Mouse (Mus musculus): ENCODE results near the gene Epb41. TPM values are rescaled to one million over a fixed set of nuclear protein-coding genes. Genes with fewer than 3 reads are reported as not detected.

The Epb41 gene
- polyA plus RNA-seq, 1 experiment, result 94.1 TPM

GRCm38 (mm10) chr4:131924096-131924810 is 150.9 kb downstream of the Epb41 start:
- DNase-seq (ENCODE audit: low read depth in 1 of 2, low spot score in 2 of 2), result no peak

GRCm38 (mm10) chr4:131922404-131922803 is 152.7 kb downstream of the Epb41 start:
- peaks cover 25% of the 10 kb centered on the region for H3K27me3 ChIP-seq (ENCODE audit: control insufficient read depth, insufficient read depth, low read length)
- no peak for TF ChIP-seq CTCF (IDR thresholded peaks at IDR 0.05; ENCODE audit: extremely low read depth, insufficient read depth, insufficient read length, insufficient replicate concordance)
- TF ChIP-seq POLR2A (IDR thresholded peaks at IDR 0.05; ENCODE audit: low read depth, low read length), result no peak
- DNase-seq (ENCODE audit: low read depth in 1 of 2, low spot score in 2 of 2), result no peak
- WGBS, result 75% methylated on average over 15 of the region's 15 CpGs
- H3K4me1 ChIP-seq (ENCODE audit: control insufficient read depth, insufficient read depth, insufficient read length), result peaks cover 7% of the 10 kb centered on the region; the same call in 1 of the 2 replicates
- no peak overlapping the region for H3K4me3 ChIP-seq (ENCODE audit: extremely low read depth, insufficient read depth, insufficient read length)
- H3K36me3 ChIP-seq (ENCODE audit: control insufficient read depth, insufficient read depth, low read length), result peaks cover 37% of the 10 kb centered on the region
- H3K27ac ChIP-seq (ENCODE audit: insufficient read depth, low read length), result no peak overlapping the region

More at GRCm38 (mm10) chr4:131924096-131924810, 150.9 kb downstream of the Epb41 start:
- Histone ChIP-seq H3K27me3 (ENCODE audit: control insufficient read depth, insufficient read depth, low read length) (peaks cover 25% of the 10 kb centered on the region), H3K4me3 (ENCODE audit: extremely low read depth, insufficient read depth, insufficient read length) (no peak overlapping the region), H3K27ac (ENCODE audit: insufficient read depth, low read length) (no peak overlapping the region), H3K36me3 (ENCODE audit: control insufficient read depth, insufficient read depth, low read length) (peaks cover 43% of the 10 kb centered on the region), H3K4me1 (ENCODE audit: control insufficient read depth, insufficient read depth, insufficient read length) (peaks cover 7% of the 10 kb centered on the region; the same call in 1 of the 2 replicates)
- WGBS, result 89% methylated on average over 6 of the region's 6 CpGs
- TF ChIP-seq CTCF (IDR thresholded peaks at IDR 0.05; ENCODE audit: extremely low read depth, insufficient read depth, insufficient read length, insufficient replicate concordance), result no peak
- no peak for TF ChIP-seq POLR2A (IDR thresholded peaks at IDR 0.05; ENCODE audit: low read depth, low read length)

GRCm38 (mm10) chr4:131921461-131922346 is 153.4 kb downstream of the Epb41 start, which contains the start of gene Tmem200b:
Tmem200b (plus strand) TSS chr4:131921771.
- Histone ChIP-seq H3K4me1 (ENCODE audit: control insufficient read depth, insufficient read depth, insufficient read length) (peaks cover 7% of the 10 kb centered on the region; the same call in 1 of the 2 replicates), H3K27me3 (ENCODE audit: control insufficient read depth, insufficient read depth, low read length) (peaks cover 25% of the 10 kb centered on the region), H3K4me3 (ENCODE audit: extremely low read depth, insufficient read depth, insufficient read length) (peak within 1 kb of the TSS; percentile 46; the same call in 1 of the 2 replicates), H3K27ac (ENCODE audit: insufficient read depth, low read length) (peak within 1 kb of the TSS; percentile 60; the same call in 1 of the 2 replicates), H3K36me3 (ENCODE audit: control insufficient read depth, insufficient read depth, low read length) (peaks cover 30% of the 10 kb centered on the region)
- no peak for DNase-seq (ENCODE audit: low read depth in 1 of 2, low spot score in 2 of 2)
- WGBS, result 4% methylated on average over 118 of the region's 130 CpGs
- TF ChIP-seq POLR2A (IDR thresholded peaks at IDR 0.05; ENCODE audit: low read depth, low read length) (no peak), CTCF (IDR thresholded peaks at IDR 0.05; ENCODE audit: extremely low read depth, insufficient read depth, insufficient read length, insufficient replicate concordance) (no peak)

GRCm38 (mm10) chr4:131920595-131921351 is 154.3 kb downstream of the Epb41 start:
- TF ChIP-seq CTCF (IDR thresholded peaks at IDR 0.05; ENCODE audit: extremely low read depth, insufficient read depth, insufficient read length, insufficient replicate concordance) (no peak), POLR2A (IDR thresholded peaks at IDR 0.05; ENCODE audit: low read depth, low read length) (no peak)
- DNase-seq (ENCODE audit: low read depth in 1 of 2, low spot score in 2 of 2), result no peak
- Histone ChIP-seq H3K27ac (ENCODE audit: insufficient read depth, low read length) (peak overlapping the region; percentile 60; the same call in 1 of the 2 replicates), H3K4me1 (ENCODE audit: control insufficient read depth, insufficient read depth, insufficient read length) (peaks cover 7% of the 10 kb centered on the region; the same call in 1 of the 2 replicates), H3K4me3 (ENCODE audit: extremely low read depth, insufficient read depth, insufficient read length) (peak overlapping the region; percentile 46; the same call in 1 of the 2 replicates), H3K36me3 (ENCODE audit: control insufficient read depth, insufficient read depth, low read length) (peaks cover 20% of the 10 kb centered on the region), H3K27me3 (ENCODE audit: control insufficient read depth, insufficient read depth, low read length) (peaks cover 25% of the 10 kb centered on the region)
- WGBS, result 3% methylated on average over 62 of the region's 76 CpGs

GRCm38 (mm10) chr4:131920141-131920594 is 155.0 kb downstream of the Epb41 start:
- peaks cover 7% of the 10 kb centered on the region; the same call in 1 of the 2 replicates for H3K4me1 ChIP-seq (ENCODE audit: control insufficient read depth, insufficient read depth, insufficient read length)
- H3K27me3 ChIP-seq (ENCODE audit: control insufficient read depth, insufficient read depth, low read length), result peaks cover 26% of the 10 kb centered on the region
- peaks cover 15% of the 10 kb centered on the region for H3K36me3 ChIP-seq (ENCODE audit: control insufficient read depth, insufficient read depth, low read length)
- H3K27ac ChIP-seq (ENCODE audit: insufficient read depth, low read length), result peak overlapping the region; percentile 43
- TF ChIP-seq CTCF (IDR thresholded peaks at IDR 0.05; ENCODE audit: extremely low read depth, insufficient read depth, insufficient read length, insufficient replicate concordance) (no peak), POLR2A (IDR thresholded peaks at IDR 0.05; ENCODE audit: low read depth, low read length) (no peak)
- 7% methylated on average over 50 of the region's 51 CpGs for WGBS
- H3K4me3 ChIP-seq (ENCODE audit: extremely low read depth, insufficient read depth, insufficient read length), result peak overlapping the region; percentile 9
- DNase-seq (ENCODE audit: low read depth in 1 of 2, low spot score in 2 of 2), result no peak
